Mouse (Mus musculus) regulatory T cell (primary cell): ENCODE results near the gene Dpyd.

ENCODE experiments used
- in situ Hi-C: fragments of 300-600 bp; cut with MboI, MseI; formaldehyde crosslinking; loops from one replicate; pipeline ENCODE4 v1.15.1; 2025; ENCODE audit warnings: high pct_unique_total_duplicates

The Dpyd gene

DNA sequence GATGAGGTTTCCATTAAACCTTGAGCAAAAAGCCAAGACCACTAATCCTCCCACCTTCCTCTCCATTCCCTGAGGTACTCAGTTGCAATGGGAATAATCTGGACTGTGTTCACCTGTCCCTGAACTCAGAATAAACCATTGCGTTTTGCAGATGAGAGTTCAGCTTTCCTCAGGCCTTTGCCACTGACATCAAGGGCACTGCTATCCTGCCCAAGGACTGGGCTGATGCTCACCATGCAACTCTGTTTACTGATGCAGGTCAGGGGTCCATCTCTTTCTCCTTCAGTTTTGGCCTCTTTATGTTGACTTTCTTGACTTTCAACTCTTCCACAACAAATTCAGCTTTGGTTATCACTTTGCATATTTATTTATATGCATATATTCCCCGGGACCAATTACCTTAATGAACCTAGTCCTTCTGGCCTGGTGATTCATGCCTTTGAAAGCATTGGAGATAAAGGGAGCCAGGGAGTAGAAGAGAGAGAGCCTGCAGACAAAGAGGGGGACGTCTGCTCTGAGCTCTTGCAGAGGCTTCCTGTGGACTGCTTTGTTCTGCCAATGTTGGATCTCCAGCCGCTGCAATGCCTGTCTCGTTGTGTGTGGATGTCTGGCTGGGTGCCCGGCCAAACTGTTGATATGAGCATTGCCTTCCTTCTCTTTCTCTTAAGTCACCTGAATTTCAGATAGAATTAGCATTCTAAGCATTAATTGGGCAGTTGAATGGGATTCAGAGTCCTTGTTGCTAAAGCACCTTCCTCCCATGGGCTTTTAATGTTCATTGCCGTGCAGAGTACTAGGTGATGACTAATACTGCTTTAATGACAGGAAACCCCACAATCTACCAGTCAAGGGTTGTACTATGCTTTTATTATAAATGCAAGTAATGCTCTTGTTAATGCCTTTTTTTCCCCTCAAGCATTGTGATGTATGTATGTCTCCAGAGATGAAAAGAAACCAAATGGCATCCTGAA lies 771.7 kb downstream of the Dpyd start:
- in situ Hi-C loops: no loop called here

DNA sequence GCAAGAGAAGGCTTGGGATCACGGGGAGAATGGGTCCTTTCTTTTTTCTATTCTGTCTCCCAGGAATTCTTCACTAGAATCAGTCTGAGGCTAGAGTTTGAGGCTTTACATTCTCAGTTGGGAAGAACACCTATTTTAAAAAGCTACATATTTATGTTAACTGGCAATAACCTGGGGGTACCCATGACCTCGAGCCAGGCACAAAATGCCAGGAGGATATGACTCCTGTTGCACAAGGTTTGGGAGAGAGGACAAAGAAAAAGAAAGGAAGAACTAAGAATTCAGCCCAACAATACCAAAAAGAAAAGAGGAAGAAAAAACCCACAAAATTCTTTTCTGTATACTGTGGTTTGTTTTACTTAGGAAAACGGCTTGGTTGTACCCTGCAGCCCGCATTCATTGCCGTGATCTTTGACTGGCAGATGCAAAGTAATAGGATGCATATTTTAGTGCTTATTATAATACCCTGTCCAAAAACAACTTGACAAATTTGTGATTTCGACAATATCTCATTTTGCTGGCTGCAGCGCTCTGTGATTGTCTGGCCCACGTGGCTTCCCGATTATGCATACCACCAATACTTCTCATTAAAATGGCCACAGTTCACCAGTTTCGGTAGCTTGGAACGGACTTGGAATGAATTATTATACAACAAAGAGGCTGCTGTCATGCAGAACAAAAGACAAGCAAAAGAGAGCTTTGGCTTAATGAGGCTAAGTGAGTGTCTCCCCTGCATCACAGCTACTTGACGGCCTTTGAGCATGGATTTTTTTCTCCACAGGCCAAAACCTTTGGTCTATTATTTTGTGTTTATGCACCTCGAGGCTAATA lies 799.8 kb downstream of the Dpyd start:
- in situ Hi-C loops: no loop called here

DNA sequence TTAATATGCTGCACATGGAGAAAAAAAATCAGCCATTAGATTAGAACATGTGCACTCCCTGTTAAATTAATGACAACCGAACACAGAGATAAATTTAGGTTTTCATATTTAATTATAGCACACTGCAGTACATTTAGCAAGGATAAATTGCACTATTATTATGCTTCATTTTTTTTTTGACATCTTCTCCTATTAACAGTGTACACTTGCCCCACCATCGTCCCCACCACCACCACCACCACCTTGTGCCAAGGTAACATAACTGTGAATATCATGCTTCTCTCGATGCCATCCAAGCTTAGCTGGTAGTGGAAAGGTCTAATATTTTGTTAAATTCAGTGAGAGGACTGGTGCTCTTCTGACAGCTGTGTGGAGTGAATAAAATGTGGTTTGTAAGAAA lies 800.5 kb downstream of the Dpyd start:
- in situ Hi-C loops: no loop called here

DNA sequence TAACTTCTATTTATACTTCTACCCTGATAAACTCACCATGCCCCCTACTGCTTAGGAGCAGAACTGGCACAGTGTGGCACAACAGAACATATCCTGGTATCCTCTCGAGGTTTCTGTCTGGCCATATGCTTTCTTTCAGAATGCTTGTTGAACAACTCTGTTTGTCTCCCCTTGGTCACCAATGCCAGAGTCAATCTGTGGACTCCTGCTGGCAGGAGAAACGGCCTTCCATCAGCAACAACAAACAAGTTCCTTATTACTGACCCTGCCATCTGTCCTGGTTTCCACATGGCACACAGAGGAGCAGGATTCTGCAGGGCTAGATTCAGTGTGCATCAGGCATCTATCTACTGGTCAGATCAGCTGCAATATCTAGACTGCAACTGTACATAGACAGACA lies 807.0 kb downstream of the Dpyd start:
- in situ Hi-C loops: no loop called here

DNA sequence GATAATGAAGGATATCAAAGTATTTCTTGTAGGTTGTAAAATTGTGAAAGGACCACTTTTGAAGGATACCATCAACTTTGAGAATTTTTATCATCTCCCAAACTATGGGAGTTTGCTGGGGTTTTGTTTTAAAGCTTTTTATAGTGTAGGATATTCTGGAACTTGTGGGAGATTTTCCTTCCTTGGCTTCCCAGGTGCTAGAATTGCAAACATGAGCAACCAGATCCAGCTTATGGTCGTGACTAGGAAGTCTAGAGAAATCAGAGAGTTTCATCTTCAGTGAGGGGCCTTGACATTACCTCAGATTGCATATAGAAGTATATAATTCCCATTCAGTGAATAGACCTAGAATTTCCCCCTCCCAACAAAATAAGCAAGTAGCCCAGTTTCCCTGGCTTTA lies 819.2 kb downstream of the Dpyd start:
- in situ Hi-C loops: no loop called here

DNA sequence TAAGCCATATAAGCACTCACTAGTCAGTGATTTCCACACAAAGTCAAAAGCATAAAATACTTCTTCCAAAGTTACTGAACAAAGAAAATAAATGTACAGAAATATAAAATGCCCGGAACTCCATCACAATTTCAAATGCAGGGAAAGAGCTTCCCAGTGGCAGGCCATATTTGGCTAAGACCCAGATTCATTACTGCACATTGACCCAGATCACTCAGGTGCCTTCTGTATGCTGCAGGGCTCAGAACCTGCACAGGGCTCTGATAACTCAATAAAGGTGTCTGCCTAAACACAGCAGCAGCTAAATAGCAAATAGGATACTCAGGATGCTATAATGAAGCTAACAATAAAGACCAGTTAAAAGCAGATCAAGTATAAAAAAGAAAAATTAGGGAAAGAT lies 820.5 kb downstream of the Dpyd start:
- in situ Hi-C loops: no loop called here

DNA sequence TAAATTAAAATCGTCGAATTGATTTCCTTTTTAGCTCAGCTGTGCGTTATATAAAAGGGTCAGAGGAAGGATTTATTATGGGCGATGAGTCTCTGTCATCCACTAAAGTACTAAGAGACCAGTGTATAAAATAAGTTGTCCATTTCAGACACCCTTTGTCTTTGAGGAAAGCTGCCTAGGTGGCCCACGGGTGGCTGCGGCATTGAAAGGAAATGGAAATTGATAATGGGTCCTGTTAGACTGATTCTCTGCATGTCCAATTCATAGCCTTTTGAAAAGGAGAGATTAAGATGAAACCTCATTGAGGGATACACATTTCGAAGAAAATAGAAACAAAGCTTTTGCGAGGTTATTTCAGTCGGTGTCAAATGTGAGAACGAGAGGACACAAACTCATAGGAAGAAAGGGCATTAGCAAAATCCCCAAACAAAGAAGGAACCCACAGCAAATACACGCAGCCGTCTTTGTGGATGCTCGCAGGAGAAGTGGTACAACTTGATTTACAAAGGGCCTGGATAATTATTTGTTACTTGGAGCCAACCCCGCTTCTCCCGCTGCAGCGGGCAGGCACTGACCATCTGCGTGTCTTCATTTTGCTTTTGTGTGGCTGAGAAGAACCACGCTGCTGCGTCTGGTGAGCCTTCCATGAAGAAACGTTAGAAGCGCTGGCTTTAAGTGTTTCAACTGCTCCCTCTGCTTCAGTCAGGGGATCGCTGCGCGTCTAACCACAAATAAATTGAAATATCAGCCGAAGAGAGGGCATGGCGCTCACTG lies 825.6 kb downstream of the Dpyd start:
- in situ Hi-C loops: no loop called here

DNA sequence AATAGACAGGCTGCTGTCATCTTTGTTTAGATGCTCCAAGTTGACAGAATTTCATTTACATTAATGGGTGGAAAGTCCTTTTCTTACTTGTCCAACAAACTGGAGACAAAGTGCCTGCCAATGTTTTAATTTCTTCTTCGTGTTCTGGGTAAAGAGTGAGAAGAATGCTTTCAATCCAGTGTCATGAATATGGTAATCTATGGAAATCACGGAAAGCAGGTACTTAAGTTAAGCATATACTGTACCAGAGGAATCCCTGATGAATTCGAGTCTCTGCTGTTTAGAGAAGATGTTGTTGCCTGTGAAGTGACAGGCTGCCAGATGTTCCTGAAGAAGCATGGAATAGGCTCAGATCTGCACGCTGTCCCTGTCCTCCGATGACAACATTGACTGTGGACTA lies 835.3 kb downstream of the Dpyd start:
- in situ Hi-C loops: no loop called here

DNA sequence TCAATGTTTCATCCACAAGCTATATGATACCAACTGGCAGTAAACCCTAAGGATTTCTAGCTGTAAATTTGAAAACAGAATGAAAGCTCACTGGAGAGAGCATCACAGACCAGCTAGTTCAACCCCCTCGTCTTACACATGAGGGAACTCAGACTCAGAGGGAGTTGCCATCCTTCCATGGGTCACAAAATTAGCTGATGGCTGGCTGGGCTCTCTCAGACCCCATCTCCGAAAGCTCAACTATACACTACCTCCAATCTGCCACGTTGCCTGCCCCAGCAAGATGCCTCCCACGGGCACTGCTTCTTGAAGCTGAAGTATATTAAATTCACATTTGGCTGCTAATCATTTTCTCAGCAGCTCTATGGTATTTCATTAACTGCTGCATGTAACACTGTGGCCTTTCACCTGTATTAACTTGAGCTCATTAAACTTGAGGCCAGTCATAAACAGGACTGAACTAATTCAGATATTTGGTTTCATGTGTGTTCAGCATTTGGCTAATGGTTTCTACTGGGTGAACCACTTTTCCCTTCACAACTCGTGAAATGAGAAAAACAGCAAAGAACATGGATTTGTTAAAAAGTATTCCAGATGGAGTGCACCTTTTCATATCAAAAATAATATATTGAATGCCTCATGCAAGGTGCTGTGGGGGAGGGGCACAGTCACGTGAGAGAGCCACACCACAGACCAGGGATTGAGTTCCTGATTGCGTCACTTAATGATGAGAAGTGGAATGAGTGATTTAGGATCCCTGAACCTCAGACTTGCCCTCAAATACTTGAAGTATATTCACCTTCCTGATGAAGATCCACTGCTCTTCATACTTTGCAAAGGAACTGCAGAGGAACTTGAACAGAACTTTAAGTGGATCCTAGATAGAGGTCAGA lies 841.2 kb downstream of the Dpyd start:
- in situ Hi-C loops: no loop called here

DNA sequence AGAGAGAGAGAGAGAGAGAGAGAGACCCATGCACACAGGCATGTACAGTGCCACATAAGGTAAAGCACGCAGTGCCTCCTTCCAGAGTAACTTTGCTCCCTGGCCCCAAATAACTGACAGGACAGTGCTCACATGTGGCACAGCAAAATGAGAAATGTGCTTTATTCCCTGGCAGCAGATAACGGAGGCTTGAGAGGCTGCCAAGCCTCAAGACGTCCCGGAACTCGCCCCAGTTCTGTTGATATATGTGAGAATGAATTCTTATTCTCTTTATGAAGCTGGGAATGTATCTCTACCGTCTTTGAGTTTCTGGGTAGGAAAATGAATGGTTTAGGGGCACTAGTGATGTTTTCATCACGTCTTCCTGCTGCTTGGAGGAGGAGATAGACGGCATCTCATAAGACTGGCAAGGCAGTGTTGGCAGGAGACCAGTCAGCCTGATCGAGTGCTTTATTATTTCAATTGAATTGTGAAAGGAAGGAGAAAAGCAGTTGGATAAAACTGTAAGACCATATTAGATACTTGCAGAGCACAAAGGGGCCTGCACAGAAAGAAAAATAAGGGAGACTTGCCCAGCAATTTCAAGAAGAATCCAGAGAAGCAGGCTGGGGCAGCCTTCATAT lies 857.3 kb downstream of the Dpyd start:
- in situ Hi-C loops: no loop called here

DNA sequence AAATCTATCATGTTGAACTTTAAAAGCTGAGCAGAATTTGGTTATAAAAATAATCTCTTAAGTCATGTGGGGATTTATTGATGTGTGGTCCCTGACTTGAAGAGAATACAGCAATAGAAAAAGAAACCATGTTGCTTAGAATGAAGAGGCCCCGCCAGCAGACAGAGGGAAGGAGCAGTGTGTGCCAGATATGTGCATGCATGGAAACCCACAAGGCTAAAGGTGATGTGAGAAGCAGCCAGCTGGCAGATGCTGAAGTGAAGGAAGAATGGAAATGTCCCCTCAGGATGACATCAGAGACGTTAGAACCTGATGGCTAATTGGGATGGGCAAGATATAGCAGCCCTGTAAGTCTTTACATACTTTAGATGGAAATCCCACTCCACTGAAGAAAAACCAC lies 857.8 kb downstream of the Dpyd start:
- in situ Hi-C loops: no loop called here

DNA sequence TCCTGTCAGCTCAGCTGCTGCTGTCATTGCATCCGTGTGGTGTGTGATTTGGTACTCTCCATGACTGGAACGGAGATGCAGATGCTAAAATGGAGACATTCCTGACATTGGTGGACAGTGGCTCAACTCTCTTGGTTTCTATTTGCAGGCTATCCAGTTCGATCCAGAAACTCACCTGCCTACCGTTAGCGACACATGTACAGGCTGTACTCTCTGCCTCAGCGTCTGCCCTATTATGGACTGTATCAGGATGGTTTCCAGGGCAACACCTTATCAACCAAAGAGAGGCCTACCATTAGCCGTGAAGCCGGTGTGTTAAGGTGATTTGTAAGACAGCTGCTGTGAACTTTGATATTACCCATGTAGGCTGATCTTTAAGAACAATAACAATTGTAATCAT lies 869.4 kb downstream of the Dpyd start:
- in situ Hi-C loops: loop anchor here (10.0 kb wide), 1 partner anchor 523 kb away; no protein-coding TSS in a partner anchor

DNA sequence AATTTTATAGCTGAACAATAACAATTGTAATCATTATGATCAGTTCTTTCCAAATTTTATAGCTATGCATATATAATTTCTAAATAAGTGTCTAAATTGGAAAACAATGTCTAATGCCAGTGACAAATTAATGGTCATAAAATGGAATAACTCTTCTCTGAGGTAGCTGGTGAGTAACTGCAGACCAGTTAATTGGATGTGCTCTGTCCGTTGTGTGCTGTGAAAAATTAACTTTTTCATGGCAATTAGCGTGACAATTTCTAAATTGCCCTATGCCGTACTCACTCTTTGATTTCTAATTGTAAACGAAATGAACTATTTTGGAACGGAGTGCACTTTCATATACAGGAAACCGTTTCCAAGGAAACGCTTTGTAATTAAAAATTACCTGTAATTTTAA lies 869.8 kb downstream of the Dpyd start:
- in situ Hi-C loops: loop anchor here (10.0 kb wide), 1 partner anchor 523 kb away; no protein-coding TSS in a partner anchor

DNA sequence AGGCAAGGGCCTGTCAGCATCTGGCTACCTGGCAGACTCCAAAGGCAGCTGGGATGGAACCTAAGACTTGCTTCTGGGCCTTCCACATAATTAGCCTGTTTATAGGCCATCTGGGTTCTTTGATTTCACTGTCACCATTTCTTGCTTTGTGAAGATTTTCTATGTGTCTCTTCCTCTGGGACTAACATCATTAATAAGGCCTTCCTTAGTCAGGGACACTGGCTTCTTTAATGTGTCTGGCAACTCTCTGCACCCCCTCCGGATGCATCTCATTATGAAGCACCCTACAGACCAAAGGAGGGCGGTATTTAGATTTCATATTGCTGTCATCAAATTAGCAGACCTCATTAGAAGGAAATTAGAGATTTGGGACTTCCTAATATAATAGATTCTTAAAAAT lies 885.6 kb downstream of the Dpyd start:
- in situ Hi-C loops: no loop called here

DNA sequence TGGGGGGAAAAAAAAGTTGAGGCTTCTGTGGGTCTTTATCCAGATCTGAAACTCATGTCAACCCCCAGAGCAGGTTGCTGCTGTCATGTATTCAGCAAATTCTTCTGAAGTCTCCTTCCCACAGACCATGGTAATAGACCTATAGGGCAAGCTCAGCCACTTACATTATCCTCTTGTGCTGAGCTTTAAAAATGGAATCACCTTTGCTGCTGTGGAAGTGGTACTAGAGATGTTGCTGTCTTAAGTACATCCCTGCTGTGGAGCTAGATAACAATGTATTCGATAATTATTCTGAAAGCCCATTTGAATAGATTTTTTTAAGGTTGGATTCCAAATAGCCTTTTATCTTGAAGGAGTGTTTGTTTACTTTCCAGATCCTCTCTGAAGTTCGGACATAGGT lies 902.1 kb downstream of the Dpyd start:
- in situ Hi-C loops: no loop called here

DNA sequence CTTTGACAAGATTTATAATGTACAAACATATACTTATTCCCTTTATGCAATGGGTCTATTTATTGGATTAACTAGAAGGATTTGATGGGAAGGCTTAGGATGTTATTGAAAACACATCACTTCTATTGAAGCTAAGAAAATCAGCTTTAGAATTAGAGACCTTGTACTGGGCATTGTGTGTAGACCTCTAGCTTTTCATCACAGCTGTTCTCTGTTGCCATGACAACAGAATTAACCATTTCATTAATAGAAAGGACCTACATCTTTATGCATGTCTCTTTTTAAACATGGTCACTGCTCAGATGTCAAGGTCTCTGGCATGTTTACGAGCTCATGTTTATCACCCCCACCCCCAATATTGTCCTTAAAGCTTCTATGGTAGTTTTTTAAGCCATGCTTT lies 902.5 kb downstream of the Dpyd start:
- in situ Hi-C loops: no loop called here

DNA sequence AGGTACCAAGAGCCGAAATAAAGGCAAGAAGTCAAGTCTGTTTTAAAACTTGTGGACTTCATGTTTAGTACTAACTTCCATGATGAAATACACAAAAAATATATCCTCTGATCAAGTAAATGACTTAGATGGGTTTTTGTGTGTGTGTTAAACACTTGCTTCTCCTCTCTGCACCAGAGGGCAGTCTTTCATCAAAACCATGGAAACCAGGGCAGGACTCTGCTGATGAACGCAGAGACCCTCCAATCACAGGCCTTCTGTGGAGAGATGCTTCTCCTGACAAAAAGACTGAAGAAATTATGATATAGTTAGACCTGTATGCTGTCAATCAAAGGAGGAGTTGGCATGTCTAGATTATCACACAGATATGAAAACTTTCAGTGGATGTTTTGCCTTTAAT lies 905.8 kb downstream of the Dpyd start:
- in situ Hi-C loops: no loop called here
